Mouse (Mus musculus) left cerebral cortex, adult 8-10 months (tissue): Measurements from ENCODE around the gene Adat2. TPM values are rescaled to one million over a fixed set of nuclear protein-coding genes. Genes with fewer than 3 reads are reported as not detected.

ENCODE experiments used
- DNase-seq, 2 experiments: peaks; one replicate each; pipeline ENCODE4 v3.0.0; 2022; ENCODE audit warnings: low spot score in 2 of 2
- total RNA-seq, 4 experiments: library from RNA; stranded (reverse); gene quantifications; 2 replicates each; pipeline ENCODE4 v1.2.4; 2022

Gene Adat2
- total RNA-seq, 4 experiments from 2014 or later: 9.2 to 9.8 (median 9.4) TPM

DNA sequence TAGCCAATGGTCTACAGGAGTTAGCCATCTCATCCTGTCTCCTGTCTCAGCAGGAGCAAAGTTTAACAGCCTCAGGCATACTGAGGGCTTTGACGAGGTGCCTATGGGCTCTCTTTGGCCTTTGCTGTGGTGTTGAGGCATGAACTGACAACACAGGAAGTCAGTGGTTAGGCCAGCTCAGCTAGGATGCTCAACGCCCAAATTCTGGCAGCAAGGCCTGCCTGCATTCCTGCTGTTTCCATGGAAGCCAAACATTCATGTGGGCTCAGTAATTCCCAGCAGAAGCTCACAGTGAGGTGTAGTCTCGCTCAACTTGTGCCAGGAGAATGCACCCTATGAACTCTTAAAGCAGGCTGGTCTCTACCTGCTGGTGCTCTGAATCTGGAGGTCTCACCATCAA is 43.4 kb downstream of the Adat2 start:
- peak in 1 of 2 experiments; percentile 48 for DNase-seq

DNA sequence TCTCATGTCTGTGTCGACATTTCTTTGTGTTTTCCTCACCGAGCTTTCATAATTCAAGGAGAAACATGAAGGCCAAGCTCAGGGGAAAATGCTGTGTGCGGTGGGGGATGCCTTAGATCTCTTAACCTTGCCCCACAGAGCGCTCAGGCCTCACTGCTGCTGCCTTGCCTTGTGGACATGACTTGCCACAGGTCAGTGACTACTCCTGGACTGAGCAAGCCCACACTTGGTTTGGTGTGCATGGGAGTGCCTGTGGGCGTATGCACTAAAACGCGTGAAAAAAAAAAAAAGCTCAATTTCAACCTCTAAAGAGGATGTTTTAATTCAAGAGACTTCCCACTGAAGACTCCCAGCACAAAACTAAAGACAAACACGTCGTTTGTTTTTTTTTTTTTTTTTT is 44.2 kb downstream of the Adat2 start:
- no peak for DNase-seq

DNA sequence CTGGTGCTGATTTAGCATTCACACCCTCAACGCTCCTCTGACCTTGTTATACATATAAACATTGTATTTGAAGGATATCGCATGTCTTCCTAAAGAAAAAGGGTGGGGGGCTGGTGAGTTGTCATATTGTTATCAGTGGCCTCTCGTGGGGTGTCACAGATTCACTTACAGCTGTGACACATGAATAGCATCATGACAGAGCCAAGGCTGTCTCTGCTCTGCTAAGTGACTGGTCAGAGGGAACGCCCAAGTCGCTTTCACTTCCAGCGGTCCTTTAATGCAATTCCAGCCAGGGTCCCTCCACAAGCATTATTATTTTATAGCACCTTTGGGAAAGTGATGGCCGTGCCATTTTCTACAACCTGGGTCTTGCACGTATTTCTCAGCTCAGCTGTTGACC is 44.8 kb downstream of the Adat2 start:
- DNase-seq: no peak

DNA sequence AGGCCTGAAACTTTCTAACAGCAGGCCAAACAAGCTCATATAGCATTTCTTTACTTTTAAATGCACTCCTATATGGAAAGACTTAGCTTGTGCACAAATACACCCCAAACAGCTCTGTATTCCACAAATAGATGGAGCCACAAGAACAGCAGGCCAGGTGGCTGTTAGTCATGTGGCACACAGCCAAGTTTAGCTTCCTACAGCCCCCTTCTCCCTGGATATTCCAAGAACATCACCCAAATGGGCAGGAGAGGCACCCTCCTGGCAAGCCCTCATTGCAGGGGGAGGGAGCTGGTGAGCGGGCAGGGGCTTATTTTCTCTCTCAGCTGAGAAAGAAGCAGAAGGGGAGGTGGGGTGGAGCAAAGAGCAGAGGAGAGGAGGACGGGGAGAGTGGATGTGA is 48.2 kb downstream of the Adat2 start:
- DNase-seq: peak in 1 of 2 experiments; percentile 71

Other genes with a start within 250 kb of the Adat2 start
- 10 to 100 TPM; 23.1 to 26.1 (median 24.9) TPM for gene Phactr2, start 78.5 kb upstream of the Adat2 start, total RNA-seq
- 10 to 100 TPM; 44.0 to 49.2 (median 48.1) TPM for gene Fuca2, start 53.4 kb upstream of the Adat2 start, total RNA-seq
- 10 to 100 TPM; 26.6 to 34.2 (median 31.0) TPM for gene Pex3, start 248 bp downstream of the Adat2 start, total RNA-seq